ENCODE assay signal across 7 mouse cellular contexts in the genomic region with DNA sequence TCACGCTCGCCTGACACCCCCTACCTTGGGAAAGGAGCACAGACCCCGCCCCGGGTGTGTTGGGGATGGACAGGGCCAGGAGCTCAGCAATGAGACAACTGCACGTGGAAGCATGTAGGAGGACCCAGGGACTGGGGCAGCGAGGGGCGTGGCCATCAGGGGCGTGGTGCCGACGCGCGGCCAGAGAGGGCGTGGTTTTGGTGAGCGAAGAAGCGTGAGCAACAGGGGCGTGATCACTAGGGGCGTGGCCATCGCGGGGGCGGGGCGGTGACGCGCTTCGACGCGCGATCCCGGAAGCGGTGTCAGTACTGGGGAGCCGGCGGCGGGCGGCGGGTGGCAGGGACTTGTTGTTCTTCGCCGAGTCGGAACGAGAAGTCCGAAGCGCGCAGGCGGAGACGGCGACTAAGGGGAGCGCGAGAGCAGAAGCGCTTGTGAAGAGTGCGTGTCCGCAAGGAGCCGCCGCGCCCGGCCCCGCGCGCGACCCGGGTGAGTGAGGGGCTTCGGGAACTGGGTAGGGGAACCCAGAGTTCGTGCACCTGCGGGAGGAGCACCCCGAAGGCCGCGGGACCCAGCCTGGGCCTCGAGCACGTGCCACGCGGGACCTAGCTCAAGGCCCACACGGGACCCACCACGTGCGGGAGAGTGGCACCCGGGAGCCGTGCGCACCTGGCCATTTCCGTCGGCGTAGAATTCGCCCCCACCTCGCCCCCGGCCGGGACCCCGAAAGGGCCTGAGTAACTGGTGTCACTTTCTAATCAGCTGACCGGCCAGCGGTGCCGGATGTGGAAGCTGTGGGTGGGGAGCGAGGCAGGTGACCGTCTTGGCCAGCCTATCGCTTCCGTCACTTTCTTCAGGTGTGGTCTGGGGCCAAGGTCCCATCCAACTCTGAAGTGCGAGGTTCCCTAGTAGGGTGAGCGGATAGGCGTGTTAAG. TPM values are rescaled to one million over a fixed set of nuclear protein-coding genes. Genes with fewer than 3 reads are reported as not detected.
DNase-seq lines count a peak whose midpoint lies in the region; ATAC-seq lines count a peak whose summit lies in the region.

A gene (plus strand): TSS at position 287 of the 932 bp plus-strand sequence.

- H3K4me2 ChIP-seq in embryonic facial prominence, embryonic 11.5 days (ENCODE audit: low read depth, low read length): peak within 1 kb of the TSS; percentile 99
- H3K4me2 ChIP-seq in limb, embryonic 11.5 days (ENCODE audit: low read depth, severe bottlenecking): peak within 1 kb of the TSS; percentile 99
- peak within 1 kb of the TSS; percentile 100 for H3K4me2 ChIP-seq in midbrain, embryonic 14.5 days (ENCODE audit: low read length)

- peaks cover 6% of the 10 kb centered on the region; the same call in 1 of the 2 replicates for H3K4me1 ChIP-seq in embryonic facial prominence, embryonic 11.5 days (ENCODE audit: control insufficient read depth, insufficient read depth, low read length)
- peaks cover 3% of the 10 kb centered on the region; the same call in 1 of the 2 replicates for H3K4me1 ChIP-seq in limb, embryonic 11.5 days (ENCODE audit: control insufficient read depth, insufficient read depth, low read length)
- peaks cover 13% of the 10 kb centered on the region for H3K4me1 ChIP-seq in midbrain, embryonic 14.5 days (ENCODE audit: control insufficient read depth, insufficient read depth, low read length)

- WGBS in embryonic facial prominence, embryonic 11.5 days: under 1% methylated on average over 91 of the region's 92 CpGs
- 1% methylated on average over 79 of the region's 92 CpGs for WGBS in limb, embryonic 11.5 days
- WGBS in midbrain, embryonic 14.5 days: under 1% methylated on average over 92 of the region's 92 CpGs

- no peaks in the 10 kb centered on the region for H3K27me3 ChIP-seq in embryonic facial prominence, embryonic 11.5 days (ENCODE audit: control insufficient read depth, insufficient read depth, low read length)
- no peaks in the 10 kb centered on the region for H3K27me3 ChIP-seq in limb, embryonic 11.5 days (ENCODE audit: control insufficient read depth, insufficient read depth, low read length)
- H3K27me3 ChIP-seq in midbrain, embryonic 14.5 days (ENCODE audit: control insufficient read depth, insufficient read depth, low read length): no peaks in the 10 kb centered on the region

- H3K27ac ChIP-seq in embryonic facial prominence, embryonic 11.5 days (replicated peaks; ENCODE audit: low read depth, low read length): no peak within 1 kb of the TSS
- H3K27ac ChIP-seq in limb, embryonic 11.5 days (replicated peaks; ENCODE audit: low read depth, low read length): 0 out of 2 replicates have a peak within 1 kb of the TSS, but pooled peaks have one; percentile 21
- H3K27ac ChIP-seq in midbrain, embryonic 14.5 days (replicated peaks; ENCODE audit: low read depth, low read length): peak within 1 kb of the TSS; percentile 49

- H3K9me3 ChIP-seq in embryonic facial prominence, embryonic 11.5 days (replicated peaks; ENCODE audit: control insufficient read depth, low read length): no peaks in the 10 kb centered on the region
- no peaks in the 10 kb centered on the region for H3K9me3 ChIP-seq in limb, embryonic 11.5 days (ENCODE audit: control insufficient read depth, low read length)
- no peaks in the 10 kb centered on the region for H3K9me3 ChIP-seq in midbrain, embryonic 14.5 days (ENCODE audit: control insufficient read depth, low read length)

- peak within 1 kb of the TSS; percentile 82 for H3K4me3 ChIP-seq in embryonic facial prominence, embryonic 11.5 days (ENCODE audit: low read depth, low read length)
- peak within 1 kb of the TSS; percentile 82 for H3K4me3 ChIP-seq in limb, embryonic 11.5 days (ENCODE audit: low read depth, low read length)
- H3K4me3 ChIP-seq in midbrain, embryonic 14.5 days (replicated peaks; ENCODE audit: low read depth, low read length): peak within 1 kb of the TSS; percentile 75

- H3K9ac ChIP-seq in embryonic facial prominence, embryonic 11.5 days (replicated peaks; ENCODE audit: low read length): peak within 1 kb of the TSS; percentile 61
- peak within 1 kb of the TSS; percentile 71 for H3K9ac ChIP-seq in limb, embryonic 11.5 days (ENCODE audit: low read length)
- peak within 1 kb of the TSS; percentile 62 for H3K9ac ChIP-seq in midbrain, embryonic 14.5 days (replicated peaks; ENCODE audit: low read length)

- peak; percentile 99 for DNase-seq in adrenal gland, postnatal 14 days
- peak; percentile 95 for DNase-seq in embryonic facial prominence, embryonic 11.5 days (ENCODE audit: low spot score)
- peak; percentile 100 for DNase-seq in heart, adult 11 months
- DNase-seq in kidney, adult 18-20 months: peak; percentile 99
- DNase-seq in limb, embryonic 11.5 days (ENCODE audit: low spot score): peak; percentile 97
- DNase-seq in midbrain, embryonic 14.5 days: peak; percentile 90
- peak; percentile 98 to 100 for DNase-seq in spleen, adult 18-20 months

- H3K36me3 ChIP-seq in embryonic facial prominence, embryonic 11.5 days (replicated peaks; ENCODE audit: control insufficient read depth, insufficient read depth, low read depth, low read length): no peaks in the 10 kb centered on the region
- H3K36me3 ChIP-seq in limb, embryonic 11.5 days (ENCODE audit: control insufficient read depth, insufficient read depth, low read length): no peaks in the 10 kb centered on the region
- no peaks in the 10 kb centered on the region for H3K36me3 ChIP-seq in midbrain, embryonic 14.5 days (ENCODE audit: control insufficient read depth, insufficient read depth, low read length)

- peak; percentile 77 for ATAC-seq in embryonic facial prominence, embryonic 11.5 days (replicated peaks; ENCODE audit: insufficient number of reproducible peaks, low FRiP score, low TSS enrichment, low read depth)
- peak; percentile 85 for ATAC-seq in limb, embryonic 11.5 days (ENCODE audit: insufficient number of reproducible peaks, low FRiP score, low TSS enrichment, low read depth)
- ATAC-seq in midbrain, embryonic 14.5 days (ENCODE audit: low FRiP score, low TSS enrichment): peak; percentile 88

RNA-seq across cellular contexts. Expression of the gene that starts here (rescaled TPM):
- total RNA-seq in adrenal gland, postnatal 14 days (2021): 25.1 and 29.8 TPM in 2 replicates
- polyA plus RNA-seq in embryonic facial prominence, embryonic 11.5 days (2014; fragmentation: Nextera tagmentation; extraction: Ambion mirVana): 3.4 and 4.2 TPM in 2 replicates
- polyA plus RNA-seq in limb, embryonic 11.5 days (2014; fragmentation: Nextera tagmentation; extraction: Ambion mirVana): 4.6 and 5.1 TPM in 2 replicates
- polyA plus RNA-seq in midbrain, embryonic 14.5 days (2014; fragmentation: Nextera tagmentation; extraction: Ambion mirVana): 9.2 and 10.3 TPM in 2 replicates
